Mouse (Mus musculus): ENCODE measurements around the gene Vapb. TPM values are rescaled to one million over a fixed set of nuclear protein-coding genes. Genes with fewer than 3 reads are reported as not detected.
A peak's percentile ranks its signal among the peaks of the same experiment; 100 is the strongest.

The Vapb gene
- polyA plus RNA-seq, 1 experiment from 2014 or later, result 15.9 TPM

DNA sequence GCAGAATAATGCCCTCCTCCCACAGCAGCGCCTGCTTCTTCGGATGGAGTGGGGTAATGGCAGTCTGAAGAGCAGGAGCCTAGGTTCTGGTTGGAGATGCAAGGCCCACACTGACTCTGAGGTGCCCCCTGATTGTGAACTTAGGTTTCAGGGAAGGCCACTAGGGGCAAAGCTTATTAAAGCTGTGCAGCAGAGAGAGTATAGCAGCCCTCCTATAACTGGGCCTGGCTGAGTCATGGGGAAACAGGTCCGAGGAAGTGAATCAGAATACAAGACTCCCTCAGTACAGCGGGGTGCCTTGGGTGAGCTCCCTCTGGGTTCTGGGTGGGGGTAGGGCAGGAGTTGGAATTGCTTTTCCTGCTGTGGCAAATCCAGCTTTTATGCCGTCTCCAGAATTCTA lies 33.3 kb downstream of the Vapb start:
- Histone ChIP-seq H3K9me3 (replicated peaks; ENCODE audit: control insufficient read depth, low read length, poor library complexity, severe bottlenecking) (no peaks in the 10 kb centered on the region), H3K27me3 (ENCODE audit: control insufficient read depth, insufficient read depth, low read depth, low read length) (no peaks in the 10 kb centered on the region), H3K9ac (ENCODE audit: low read depth, low read length) (no peak overlapping the region), H3K27ac (ENCODE audit: low read length) (no peak overlapping the region), H3K36me3 (ENCODE audit: control insufficient read depth, insufficient read depth, low read length) (no peaks in the 10 kb centered on the region), H3K4me1 (ENCODE audit: control insufficient read depth, insufficient read depth, low read length) (peaks cover 26% of the 10 kb centered on the region), H3K4me3 (ENCODE audit: low read depth, low read length) (no peak overlapping the region), H3K4me2 (ENCODE audit: low read length) (no peak overlapping the region)
- no peak for ATAC-seq
- WGBS, result 69% methylated on average over 5 of the region's 5 CpGs

GRCm38 (mm10) chr2:173771706-173772105 lies 34.4 kb downstream of the Vapb start:
- Histone ChIP-seq H3K4me3 (ENCODE audit: low read depth, low read length) (no peak overlapping the region), H3K4me2 (ENCODE audit: low read length) (no peak overlapping the region), H3K27me3 (ENCODE audit: control insufficient read depth, insufficient read depth, low read depth, low read length) (no peaks in the 10 kb centered on the region), H3K36me3 (ENCODE audit: control insufficient read depth, insufficient read depth, low read length) (no peaks in the 10 kb centered on the region; the same call in 1 of the 2 replicates), H3K27ac (ENCODE audit: low read length) (no peak overlapping the region), H3K9me3 (replicated peaks; ENCODE audit: control insufficient read depth, low read length, poor library complexity, severe bottlenecking) (no peaks in the 10 kb centered on the region), H3K9ac (ENCODE audit: low read depth, low read length) (no peak overlapping the region), H3K4me1 (ENCODE audit: control insufficient read depth, insufficient read depth, low read length) (peaks cover 30% of the 10 kb centered on the region)
- no peak for ATAC-seq
- 30% methylated on average over 8 of the region's 8 CpGs for WGBS

DNA sequence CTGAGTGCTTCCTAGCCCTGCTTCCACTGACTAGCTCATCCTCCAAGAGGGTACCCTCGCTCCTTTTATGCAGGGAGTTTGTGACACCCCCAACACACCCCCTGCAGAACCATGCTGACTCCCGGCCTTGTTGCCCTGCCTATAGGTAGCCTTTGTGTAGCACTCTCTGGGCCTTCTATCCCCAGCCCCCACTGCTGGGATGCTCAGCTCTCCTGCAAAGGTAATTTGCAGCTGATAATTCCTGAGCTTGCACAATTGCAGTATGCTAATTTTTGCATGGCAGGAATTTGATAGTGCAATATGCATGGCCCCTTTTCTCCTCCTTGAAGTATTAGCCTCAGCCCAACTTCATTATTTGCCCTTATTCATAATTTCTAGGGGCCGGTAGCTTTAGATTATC lies 38.2 kb downstream of the Vapb start:
- WGBS, result 28% methylated on average over 3 of the region's 3 CpGs
- no peak overlapping the region for H3K4me3 ChIP-seq (ENCODE audit: low read depth, low read length)
- no peaks in the 10 kb centered on the region for H3K9me3 ChIP-seq (replicated peaks; ENCODE audit: control insufficient read depth, low read length, poor library complexity, severe bottlenecking)
- H3K4me1 ChIP-seq (ENCODE audit: control insufficient read depth, insufficient read depth, low read length), result peaks cover 35% of the 10 kb centered on the region
- H3K27me3 ChIP-seq (ENCODE audit: control insufficient read depth, insufficient read depth, low read depth, low read length), result no peaks in the 10 kb centered on the region
- no peak overlapping the region for H3K9ac ChIP-seq (ENCODE audit: low read depth, low read length)
- ATAC-seq, result peak; percentile 47
- H3K27ac ChIP-seq (ENCODE audit: low read length), result peak overlapping the region; percentile 68
- H3K4me2 ChIP-seq (ENCODE audit: low read length), result no peak overlapping the region
- H3K36me3 ChIP-seq (ENCODE audit: control insufficient read depth, insufficient read depth, low read length), result peaks cover 4% of the 10 kb centered on the region; the same call in 1 of the 2 replicates

DNA sequence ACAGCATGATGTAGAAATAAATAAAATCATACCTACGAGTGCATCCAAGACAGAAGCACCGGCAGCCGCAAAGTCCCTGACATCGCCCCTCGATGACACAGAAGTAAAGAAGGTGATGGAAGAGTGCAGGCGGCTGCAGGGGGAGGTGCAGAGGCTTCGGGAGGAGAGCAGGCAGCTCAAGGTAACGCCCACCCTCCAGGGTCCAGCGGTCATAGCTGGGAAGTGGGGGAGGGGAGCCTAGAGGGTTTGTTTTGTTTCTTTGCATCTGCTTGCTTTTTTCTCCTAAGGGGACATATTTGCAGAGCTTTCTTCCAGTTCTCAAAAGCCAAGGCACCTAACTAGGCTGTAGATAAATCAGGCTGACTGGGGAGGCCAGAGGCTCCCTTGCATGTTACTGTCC lies 38.8 kb downstream of the Vapb start:
- 11% methylated on average over 9 of the region's 9 CpGs for WGBS
- H3K27ac ChIP-seq (ENCODE audit: low read length), result peak overlapping the region; percentile 68
- H3K27me3 ChIP-seq (ENCODE audit: control insufficient read depth, insufficient read depth, low read depth, low read length), result no peaks in the 10 kb centered on the region
- no peak overlapping the region for H3K4me2 ChIP-seq (ENCODE audit: low read length)
- ATAC-seq, result no peak
- H3K36me3 ChIP-seq (ENCODE audit: control insufficient read depth, insufficient read depth, low read length), result peaks cover 4% of the 10 kb centered on the region; the same call in 1 of the 2 replicates
- H3K4me1 ChIP-seq (ENCODE audit: control insufficient read depth, insufficient read depth, low read length), result peaks cover 39% of the 10 kb centered on the region
- no peak overlapping the region for H3K9ac ChIP-seq (ENCODE audit: low read depth, low read length)
- no peaks in the 10 kb centered on the region for H3K9me3 ChIP-seq (replicated peaks; ENCODE audit: control insufficient read depth, low read length, poor library complexity, severe bottlenecking)
- no peak overlapping the region for H3K4me3 ChIP-seq (ENCODE audit: low read depth, low read length)

- Histone ChIP-seq H3K27me3 (ENCODE audit: control insufficient read depth, insufficient read depth, low read depth, low read length) (no peaks in the 10 kb centered on the region), H3K4me3 (ENCODE audit: low read depth, low read length) (no peak overlapping the region), H3K9ac (ENCODE audit: low read depth, low read length) (no peak overlapping the region), H3K36me3 (ENCODE audit: control insufficient read depth, insufficient read depth, low read length) (peaks cover 16% of the 10 kb centered on the region), H3K4me2 (ENCODE audit: low read length) (no peak overlapping the region), H3K9me3 (replicated peaks; ENCODE audit: control insufficient read depth, low read length, poor library complexity, severe bottlenecking) (peaks cover 6% of the 10 kb centered on the region), H3K4me1 (ENCODE audit: control insufficient read depth, insufficient read depth, low read length) (peaks cover 19% of the 10 kb centered on the region), H3K27ac (ENCODE audit: low read length) (peak overlapping the region; percentile 30; the same call in 1 of the 2 replicates)
- no peak for ATAC-seq
- 62% methylated on average over 5 of the region's 5 CpGs for WGBS
Measured at GRCm38 (mm10) chr2:173780931-173781330, 43.6 kb downstream of the Vapb start.

DNA sequence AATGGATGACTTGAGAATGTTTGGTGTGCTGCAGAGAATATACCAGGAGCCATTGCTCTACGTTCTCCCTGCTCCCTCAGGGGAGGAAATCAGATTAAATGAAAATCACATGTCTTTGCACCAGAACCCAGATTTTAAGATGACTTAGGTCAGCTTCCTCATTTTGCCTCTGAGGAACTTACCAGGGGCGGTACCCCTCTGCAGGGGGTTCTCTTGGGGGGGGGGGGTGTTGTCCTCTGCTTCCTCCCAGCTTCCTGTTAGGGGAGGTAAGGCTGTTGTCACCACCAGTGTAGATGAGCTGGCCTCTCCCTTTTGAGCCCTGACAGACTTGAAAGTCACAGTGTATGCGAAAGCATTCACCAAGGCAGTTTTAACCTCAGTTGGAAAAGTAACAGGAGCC lies 47.1 kb downstream of the Vapb start:
- Histone ChIP-seq H3K36me3 (ENCODE audit: control insufficient read depth, insufficient read depth, low read length) (peaks cover 12% of the 10 kb centered on the region), H3K4me1 (ENCODE audit: control insufficient read depth, insufficient read depth, low read length) (peaks cover 13% of the 10 kb centered on the region), H3K9me3 (replicated peaks; ENCODE audit: control insufficient read depth, low read length, poor library complexity, severe bottlenecking) (peaks cover 6% of the 10 kb centered on the region), H3K4me3 (ENCODE audit: low read depth, low read length) (no peak overlapping the region), H3K27ac (ENCODE audit: low read length) (no peak overlapping the region), H3K9ac (ENCODE audit: low read depth, low read length) (no peak overlapping the region), H3K27me3 (ENCODE audit: control insufficient read depth, insufficient read depth, low read depth, low read length) (no peaks in the 10 kb centered on the region), H3K4me2 (ENCODE audit: low read length) (no peak overlapping the region)
- no peak for ATAC-seq
- 83% methylated on average over 3 of the region's 3 CpGs for WGBS

DNA sequence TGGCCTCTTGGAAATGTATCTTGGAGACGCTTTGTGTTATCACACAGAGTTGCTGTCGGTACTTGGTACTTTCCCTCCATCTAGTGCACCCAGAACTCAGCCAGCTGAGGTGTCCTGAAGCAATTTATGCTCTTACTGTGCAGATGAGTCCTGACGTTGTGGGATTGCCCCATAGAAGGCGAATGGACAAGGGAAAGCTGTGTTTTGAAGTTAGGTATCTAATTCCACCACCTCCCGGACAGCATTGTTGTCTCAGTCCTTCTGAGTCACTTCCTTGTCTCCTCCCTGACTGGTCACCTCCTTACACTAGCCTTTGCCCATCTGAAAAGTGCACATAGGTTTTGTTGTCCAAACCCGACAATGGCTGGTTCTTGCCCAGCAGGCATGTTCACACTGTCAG lies 47.6 kb downstream of the Vapb start:
- H3K27ac ChIP-seq (ENCODE audit: low read length), result no peak overlapping the region
- WGBS, result 83% methylated on average over 6 of the region's 6 CpGs
- ATAC-seq, result no peak

GRCm38 (mm10) chr2:173789945-173790804 lies 52.9 kb downstream of the Vapb start:
- peak overlapping the region; percentile 41; the same call in 1 of the 2 replicates for H3K9ac ChIP-seq (ENCODE audit: low read depth, low read length)
- 0 out of 2 replicates have a peak overlapping the region, but pooled peaks have one; percentile 47 for H3K27ac ChIP-seq (ENCODE audit: low read length)
- no peak overlapping the region for H3K4me3 ChIP-seq (ENCODE audit: low read depth, low read length)
- no peaks in the 10 kb centered on the region for H3K27me3 ChIP-seq (ENCODE audit: control insufficient read depth, insufficient read depth, low read depth, low read length)
- WGBS, result 7% methylated on average over 23 of the region's 23 CpGs
- H3K4me2 ChIP-seq (ENCODE audit: low read length), result peak overlapping the region; percentile 10
- no peaks in the 10 kb centered on the region for H3K36me3 ChIP-seq (ENCODE audit: control insufficient read depth, insufficient read depth, low read length)
- H3K9me3 ChIP-seq (replicated peaks; ENCODE audit: control insufficient read depth, low read length, poor library complexity, severe bottlenecking), result no peaks in the 10 kb centered on the region
- peak; percentile 67 for ATAC-seq
- H3K4me1 ChIP-seq (ENCODE audit: control insufficient read depth, insufficient read depth, low read length), result peaks cover 32% of the 10 kb centered on the region

More for the DNA sequence above, 47.6 kb downstream of the Vapb start:
- Histone ChIP-seq H3K9me3 (replicated peaks; ENCODE audit: control insufficient read depth, low read length, poor library complexity, severe bottlenecking) (peaks cover 6% of the 10 kb centered on the region), H3K4me3 (ENCODE audit: low read depth, low read length) (no peak overlapping the region), H3K27me3 (ENCODE audit: control insufficient read depth, insufficient read depth, low read depth, low read length) (no peaks in the 10 kb centered on the region), H3K4me2 (ENCODE audit: low read length) (no peak overlapping the region), H3K36me3 (ENCODE audit: control insufficient read depth, insufficient read depth, low read length) (peaks cover 12% of the 10 kb centered on the region), H3K4me1 (ENCODE audit: control insufficient read depth, insufficient read depth, low read length) (peaks cover 12% of the 10 kb centered on the region), H3K9ac (ENCODE audit: low read depth, low read length) (no peak overlapping the region)

Measured in midbrain, embryonic 16.5 days (tissue).